Mouse (Mus musculus): ENCODE data around the gene Klf16.

DNA sequence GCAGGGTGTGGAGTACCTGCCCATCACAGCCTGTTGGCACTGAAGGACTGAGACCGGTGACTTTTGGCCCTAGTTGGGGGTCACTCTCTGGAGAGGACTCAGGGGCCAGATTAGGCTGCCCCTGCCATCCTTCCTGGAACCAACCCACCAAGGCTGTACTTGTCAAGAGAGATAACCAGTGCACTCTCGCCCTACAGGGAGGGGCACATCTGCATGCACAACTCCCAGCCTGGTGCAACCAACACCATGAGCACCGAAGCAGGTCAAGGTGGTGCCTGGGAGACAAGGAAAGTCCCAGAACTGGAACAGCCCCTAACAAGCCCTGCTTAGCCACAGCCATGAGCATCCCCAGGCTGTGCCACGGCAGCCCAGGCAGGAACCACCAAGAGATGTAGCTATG is 30.2 kb downstream of the Klf16 start:
- TF ChIP-seq POLR2A (IDR thresholded peaks at IDR 0.05; ENCODE audit: low read depth, low read length) (no peak), CTCF (conservative IDR thresholded peaks at IDR 0.05; ENCODE audit: insufficient read depth, insufficient read length, low read depth, low read length) (no peak)

Measured in kidney, adult 2 months (tissue).